Mouse (Mus musculus) brain, adult 2 months (tissue): ENCODE results near the gene Frem1.
A peak's percentile ranks its signal among the peaks of the same experiment; 100 is the strongest.

ENCODE experiments used
- DNase-seq: peaks from one replicate; pipeline ENCODE4 v3.0.0; 2011; ENCODE audit warnings: low read depth, low spot score

Gene Frem1

GRCm38 (mm10) chr4:82874791-82875190 lies 177.3 kb downstream of the Frem1 start:
- no peak for DNase-seq

GRCm38 (mm10) chr4:82872548-82872947 lies 179.6 kb downstream of the Frem1 start:
- DNase-seq = no peak

GRCm38 (mm10) chr4:82872121-82872520 lies 180.0 kb downstream of the Frem1 start:
- DNase-seq = no peak

DNA sequence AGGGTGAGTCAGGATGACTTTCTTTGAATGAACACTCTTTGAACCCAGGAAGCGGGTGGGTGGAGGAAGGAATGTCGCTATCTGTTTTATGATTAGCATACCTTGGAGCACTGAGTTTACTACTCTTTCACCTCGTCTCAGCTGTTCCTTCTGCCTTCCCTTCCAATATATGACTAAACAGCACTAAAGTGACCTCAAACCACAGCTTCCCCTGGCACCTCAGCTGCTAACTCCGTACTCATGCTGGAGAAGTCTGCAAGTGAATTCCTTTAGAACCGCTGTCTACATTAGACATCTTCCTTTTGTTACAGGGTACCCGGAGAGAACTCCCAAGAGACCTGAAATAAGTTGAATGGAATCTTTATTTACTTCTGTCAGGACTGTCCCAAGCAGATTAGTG lies 181.2 kb downstream of the Frem1 start:
- DNase-seq = no peak

GRCm38 (mm10) chr4:82867731-82868445 lies 184.3 kb downstream of the Frem1 start:
- no peak for DNase-seq

- DNase-seq = no peak
Observed at GRCm38 (mm10) chr4:82867111-82867510, 185.0 kb downstream of the Frem1 start.

DNA sequence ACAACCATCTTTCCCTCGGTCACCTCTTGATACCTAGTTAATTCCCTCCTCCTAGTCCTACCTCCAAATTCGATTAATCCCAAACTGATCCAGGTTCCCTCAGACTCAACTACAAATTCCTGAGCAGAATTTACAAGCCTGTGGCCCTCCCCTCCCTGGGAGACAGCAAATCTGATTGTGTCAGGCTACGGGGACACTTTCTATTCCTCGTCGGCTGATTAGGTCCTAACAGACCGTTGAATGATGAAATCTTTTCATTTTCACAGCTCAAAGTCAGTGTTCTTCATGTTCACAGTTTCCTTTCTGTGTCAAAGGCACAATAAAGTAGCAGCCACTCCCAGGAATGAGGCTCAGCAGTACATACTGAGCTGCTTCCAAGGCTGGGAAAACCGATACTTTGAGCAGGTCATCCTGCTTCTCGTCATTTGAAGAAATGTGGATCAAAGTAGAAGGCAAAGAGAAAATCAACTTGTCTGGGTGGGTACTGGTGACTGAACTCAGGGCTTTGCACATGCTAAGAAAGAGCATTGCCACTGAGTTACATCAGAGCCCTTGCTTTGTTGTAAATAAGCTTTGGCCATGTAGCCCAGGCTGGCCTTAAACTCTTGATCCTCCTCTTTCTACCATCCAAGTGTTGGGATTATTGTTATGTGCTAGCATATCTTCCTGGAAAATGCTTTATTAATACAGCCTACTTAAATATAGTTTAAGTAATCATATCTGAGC lies 187.0 kb downstream of the Frem1 start:
- no peak for DNase-seq

- peak; percentile 29 for DNase-seq
Observed at GRCm38 (mm10) chr4:82863316-82863715, 188.8 kb downstream of the Frem1 start.

DNA sequence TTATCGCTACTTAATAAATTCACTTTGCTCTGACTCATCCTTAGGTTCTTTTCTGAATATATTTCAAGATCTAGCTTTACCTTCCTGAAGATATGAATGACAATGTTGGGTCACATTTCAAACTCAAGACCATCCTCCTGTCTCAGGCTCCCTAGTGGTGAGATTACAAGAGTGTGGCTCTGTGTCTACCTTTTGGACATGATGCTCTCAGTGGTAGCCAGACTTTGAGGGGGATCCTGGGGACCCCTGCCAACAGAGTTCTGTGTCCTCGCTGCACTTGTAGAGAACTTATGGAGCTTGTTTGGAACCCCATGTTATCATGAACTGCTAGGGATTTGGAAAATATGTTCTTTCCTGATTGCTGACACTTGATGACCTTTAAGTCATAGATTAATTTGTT lies 190.7 kb downstream of the Frem1 start:
- DNase-seq = no peak

DNA sequence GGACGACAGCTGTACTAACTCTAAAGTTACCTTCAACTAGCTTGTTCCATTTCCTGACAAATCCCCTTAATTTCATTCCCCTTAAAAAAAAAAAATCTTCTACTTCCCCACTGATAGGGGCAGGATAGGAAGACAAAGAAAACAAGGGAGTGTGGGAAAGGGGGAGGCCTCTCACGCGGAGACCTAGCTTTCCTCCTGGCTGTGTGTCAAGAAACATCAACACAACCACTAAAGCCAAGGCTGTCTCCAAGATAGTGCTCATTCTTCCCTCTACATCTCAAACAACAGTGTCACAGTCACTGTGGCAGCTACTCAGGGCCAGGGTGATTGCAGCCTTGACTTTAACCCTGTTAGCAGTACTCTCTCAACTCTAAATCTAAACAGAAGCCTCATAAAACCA lies 191.6 kb downstream of the Frem1 start:
- DNase-seq = no peak

GRCm38 (mm10) chr4:82859131-82860125 lies 192.7 kb downstream of the Frem1 start, which contains the start of gene Zdhhc21:
Gene Zdhhc21 (minus strand): TSS chr4:82859958.
- peak; percentile 93 for DNase-seq

GRCm38 (mm10) chr4:82858431-82859010 lies 193.6 kb downstream of the Frem1 start:
- DNase-seq = no peak

DNA sequence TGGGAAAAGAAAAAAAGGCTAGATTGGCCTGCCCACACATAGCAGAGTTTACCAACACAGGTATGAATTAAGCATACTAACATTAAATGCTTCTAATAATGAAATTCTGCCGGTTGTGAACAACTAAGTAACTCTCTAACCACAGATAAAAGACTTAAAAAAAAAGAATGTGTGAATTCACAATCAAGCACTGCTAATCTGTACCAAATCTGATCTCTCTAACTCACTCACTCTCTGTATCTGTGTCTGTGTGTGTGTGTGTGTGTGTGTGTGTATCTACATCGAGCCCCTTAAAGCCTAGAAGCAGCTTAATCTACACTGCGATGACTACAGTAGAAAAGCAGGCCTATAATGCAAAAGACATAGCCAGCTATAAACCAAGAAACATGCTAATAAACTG lies 195.2 kb downstream of the Frem1 start:
- no peak for DNase-seq

DNA sequence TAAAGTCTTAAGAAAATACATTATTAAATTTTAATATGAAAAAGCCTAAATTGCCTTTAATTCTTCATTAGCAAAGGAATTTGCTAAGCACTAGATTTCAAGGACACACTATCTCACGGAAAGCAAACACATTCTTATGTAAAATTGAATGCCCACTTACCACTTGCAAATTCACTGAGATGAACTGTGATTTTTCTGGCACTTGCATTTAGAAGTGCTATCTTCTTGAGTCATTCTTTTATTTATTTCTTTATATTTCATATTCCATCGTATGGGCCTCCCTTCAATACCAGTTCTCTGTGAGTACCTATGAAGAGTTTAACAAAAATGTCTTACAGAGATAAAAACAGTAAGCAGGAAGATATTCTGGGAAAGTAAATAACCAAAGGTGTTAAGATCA lies 198.3 kb downstream of the Frem1 start:
- DNase-seq = peak; percentile 43

DNA sequence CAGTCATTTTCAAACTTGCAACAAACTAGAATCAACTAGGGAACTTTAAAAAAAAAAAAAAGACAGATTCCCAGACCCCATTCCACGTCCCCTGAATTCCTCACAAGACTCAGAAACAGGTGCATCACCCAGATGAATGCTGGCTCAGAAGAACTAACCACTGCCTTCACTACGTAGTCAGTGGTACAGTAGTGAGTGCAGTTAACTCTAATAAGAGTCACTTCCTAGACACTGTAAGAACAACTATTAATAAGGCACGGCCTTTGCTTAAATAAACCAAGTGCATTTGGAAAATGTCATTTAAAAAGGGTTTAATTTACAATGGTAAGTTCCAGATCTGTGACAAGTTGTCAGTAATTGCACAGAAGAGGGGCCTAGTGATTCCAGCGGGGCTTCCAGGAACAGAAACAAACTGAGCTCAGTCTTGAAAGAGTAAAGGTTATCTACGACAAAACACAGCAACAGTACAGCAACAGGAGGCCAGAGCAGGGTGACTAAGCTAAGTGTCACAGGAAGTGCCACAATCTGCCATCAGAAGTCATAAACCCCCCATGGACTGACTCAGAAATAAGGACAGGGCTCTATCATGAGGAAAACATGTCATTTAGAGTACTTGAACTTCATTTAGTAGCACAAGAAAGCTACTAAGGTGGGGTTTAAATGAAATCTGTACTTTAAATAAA lies 203.4 kb downstream of the Frem1 start:
- DNase-seq = no peak
